Mouse (Mus musculus) monocyte, adult 5-6 weeks (primary cell): ENCODE measurements around the gene Polr3gl. TPM values are rescaled to one million over a fixed set of nuclear protein-coding genes. Genes with fewer than 3 reads are reported as not detected.
"Not testable (repeated sequence)": the region's sequence is repeated elsewhere in the genome, so short reads cannot be mapped to it uniquely, and the experiment has no call there.

ENCODE experiments used
- ATAC-seq: fragments of 153-309, 156-312 bp; replicated peaks from 2 replicates; pipeline ENCODE4 v1.8.0; 2017; ENCODE audit warnings: mild to moderate bottlenecking; ENCODE audit not compliant: low TSS enrichment, insufficient number of reproducible peaks, severe bottlenecking, poor library complexity, low FRiP score
- total RNA-seq: library from RNA; stranded (forward); fragments of 200-1000, 200-491, 200-594 nt; gene quantifications from 3 replicates; pipeline ENCODE4 v1.2.3, GENCODE M21; 2017

Polr3gl gene
- 75.3 to 86.8 TPM (median 84.0 TPM) in 3 replicates for total RNA-seq

DNA sequence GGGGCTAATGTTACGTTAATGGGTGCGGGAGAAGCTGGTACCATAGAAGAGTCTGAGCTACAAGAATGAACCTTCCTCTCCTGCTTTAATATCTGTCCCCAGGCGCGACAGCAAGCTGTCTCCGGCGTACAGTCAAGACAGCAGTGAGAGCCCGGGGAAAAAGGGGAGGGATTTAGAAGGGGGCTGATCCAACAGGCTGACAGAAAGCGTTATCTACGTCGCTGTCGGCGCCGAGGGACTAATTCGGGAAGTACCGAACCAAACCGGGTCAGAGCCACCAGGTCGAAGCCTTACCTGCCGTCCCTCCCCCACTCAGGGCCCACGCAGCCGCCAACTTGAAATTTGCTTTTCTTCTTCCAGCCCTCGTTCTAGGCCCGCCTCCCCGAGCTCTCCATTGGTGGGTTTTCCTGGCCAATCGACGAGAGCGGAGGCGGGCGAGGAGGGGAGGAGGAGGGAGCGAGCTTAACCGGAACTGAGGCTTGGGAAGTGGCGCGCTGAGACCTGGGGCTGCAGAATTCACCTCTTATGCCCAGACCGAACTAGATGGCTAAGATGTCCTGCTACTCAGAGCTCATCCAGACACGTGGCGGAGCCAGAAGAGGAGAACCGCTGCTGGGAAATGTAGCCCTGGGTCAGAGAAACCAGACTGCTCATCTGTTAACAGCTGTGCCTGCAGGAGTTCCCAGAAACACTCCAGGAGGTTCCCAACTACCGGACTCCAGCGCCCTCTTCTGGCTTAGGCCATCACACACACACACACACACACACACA is at the start of gene Polr3gl:
TSS of gene Polr3gl (minus strand) at position 392 of the 771 bp plus-strand sequence.
- peak; percentile 96 for ATAC-seq

DNA sequence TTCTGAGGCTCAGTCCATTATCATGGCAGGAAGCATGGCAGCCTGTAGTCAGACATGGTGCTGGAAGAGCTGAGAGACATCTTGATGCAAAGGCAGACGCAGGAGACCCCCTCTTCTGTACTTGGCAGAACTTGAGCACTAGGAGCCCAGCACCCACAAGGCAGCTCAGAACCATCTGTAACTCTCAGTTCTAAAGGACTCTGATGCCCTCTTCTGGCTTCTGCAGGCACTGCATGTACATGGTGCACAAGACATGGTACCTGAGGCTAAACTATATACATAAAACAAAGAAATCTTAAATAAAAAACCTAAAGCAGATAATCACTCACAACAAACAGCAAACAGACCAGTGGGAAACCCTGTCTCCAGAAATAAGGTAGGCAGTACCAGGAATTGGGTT is 45.2 kb upstream of the Polr3gl start:
- peak; percentile 65; the same call in 1 of the 2 replicates for ATAC-seq

DNA sequence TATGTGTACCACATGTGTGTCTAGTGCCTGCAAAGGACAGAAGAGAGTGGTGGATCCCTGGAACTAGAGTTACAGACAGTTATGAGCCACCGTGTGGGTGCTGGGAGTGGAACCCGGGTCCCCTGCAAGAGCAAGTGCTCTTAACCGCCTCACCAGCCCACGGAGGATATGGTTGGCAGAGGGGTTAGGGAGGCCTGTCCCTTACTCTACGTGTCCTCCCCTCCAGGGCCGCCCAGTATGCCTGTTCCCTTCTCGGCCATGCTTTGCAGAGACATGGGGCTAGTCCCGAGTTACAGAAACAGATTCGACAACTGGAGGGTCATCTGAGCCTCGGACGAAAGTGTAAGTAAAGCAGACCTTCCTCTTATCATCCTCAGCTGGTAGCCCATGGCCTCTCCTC is 42.5 kb upstream of the Polr3gl start:
- no peak for ATAC-seq

DNA sequence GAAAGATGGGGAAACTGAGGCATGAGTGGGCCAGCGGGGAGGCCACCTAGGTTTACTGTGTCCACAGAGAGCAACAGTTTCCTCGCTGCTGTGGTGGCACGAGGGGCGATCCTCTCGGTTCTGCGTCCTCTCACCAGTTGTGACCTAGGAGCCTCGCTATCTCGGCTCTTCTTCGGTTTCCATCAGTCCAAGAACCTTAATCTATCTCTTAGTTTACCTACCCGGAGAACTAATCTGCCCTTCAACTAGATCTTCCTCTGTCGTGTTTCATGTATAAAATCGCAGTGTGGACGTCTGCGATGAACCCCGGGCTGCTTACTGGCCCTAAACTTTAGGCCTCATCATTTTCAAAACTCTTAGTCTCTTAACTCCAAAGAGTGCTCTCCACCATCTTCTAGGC is 41.9 kb upstream of the Polr3gl start:
- peak; percentile 15; the same call in 1 of the 2 replicates for ATAC-seq

DNA sequence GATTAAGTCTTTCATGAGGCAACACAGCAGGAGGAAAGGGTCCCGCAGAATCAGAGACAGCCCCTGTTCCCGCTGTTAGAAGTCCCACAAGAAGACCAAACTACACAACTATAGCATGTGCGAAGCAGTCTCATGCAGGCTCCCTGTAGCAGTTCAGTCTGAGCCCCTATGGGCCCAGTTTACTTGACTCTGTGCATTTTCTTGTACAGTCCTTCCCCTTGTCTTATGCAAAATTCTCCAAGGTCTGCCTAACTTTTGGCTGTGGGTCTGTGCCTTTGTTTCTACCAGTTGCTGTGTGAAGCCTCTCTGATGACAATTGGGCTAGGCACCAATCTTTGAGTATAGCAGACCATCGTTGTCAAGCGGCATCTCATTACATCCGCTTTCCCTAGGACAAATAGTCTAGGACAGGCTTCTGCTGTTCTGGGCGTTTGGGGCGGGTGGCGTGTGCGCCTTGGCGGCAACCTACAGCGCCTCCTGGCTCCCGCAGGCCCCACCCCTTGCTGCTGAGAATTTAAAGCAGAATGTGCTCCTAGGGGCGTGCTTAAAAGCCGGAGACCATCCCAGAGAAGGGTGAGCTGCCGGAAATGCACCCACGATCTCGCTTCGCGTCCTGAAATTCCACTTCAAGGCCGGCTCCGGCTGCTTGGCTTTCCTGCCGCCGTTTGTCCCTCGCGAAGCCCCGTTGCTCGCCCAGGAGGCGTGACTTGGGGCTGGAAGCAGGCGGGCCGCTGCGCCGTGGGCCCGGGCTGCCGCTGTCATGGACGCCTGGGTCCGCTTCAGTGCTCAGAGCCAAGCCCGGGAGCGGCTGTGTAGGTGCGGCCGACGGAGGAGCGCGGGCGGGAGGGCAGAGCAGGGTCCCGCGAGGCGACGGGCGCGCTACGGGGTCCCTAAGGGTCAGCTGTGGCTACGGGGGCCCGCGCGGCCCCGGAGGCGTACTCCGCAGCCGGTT is 41.2 kb upstream of the Polr3gl start, which contains the start of the genes Pex11b and Gm42957:
TSS of gene Pex11b (plus strand) at position 449 of the 952 bp plus-strand sequence.
TSS of gene Gm42957 (plus strand) at position 547 of the 952 bp plus-strand sequence.
- ATAC-seq = peak; percentile 70

DNA sequence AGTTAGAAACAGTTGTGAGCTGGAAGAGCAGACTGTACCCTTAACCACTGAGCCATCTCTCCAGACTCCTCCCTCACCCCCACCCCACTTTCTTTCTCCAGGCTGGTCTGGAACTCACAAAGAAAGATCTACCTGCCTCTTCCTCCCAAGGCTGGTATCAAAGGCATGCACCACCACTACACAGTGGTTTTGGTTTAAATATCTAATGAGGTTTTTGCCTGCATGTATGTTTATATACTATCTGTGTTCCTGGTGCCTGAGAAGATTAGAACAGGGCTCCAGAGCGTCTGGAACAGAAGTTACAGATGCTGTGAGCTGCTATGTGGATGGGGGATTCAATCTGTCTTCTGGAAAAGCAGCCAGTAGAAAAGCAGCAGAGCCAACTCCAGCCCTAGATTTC is 40.0 kb upstream of the Polr3gl start:
- no peak for ATAC-seq

DNA sequence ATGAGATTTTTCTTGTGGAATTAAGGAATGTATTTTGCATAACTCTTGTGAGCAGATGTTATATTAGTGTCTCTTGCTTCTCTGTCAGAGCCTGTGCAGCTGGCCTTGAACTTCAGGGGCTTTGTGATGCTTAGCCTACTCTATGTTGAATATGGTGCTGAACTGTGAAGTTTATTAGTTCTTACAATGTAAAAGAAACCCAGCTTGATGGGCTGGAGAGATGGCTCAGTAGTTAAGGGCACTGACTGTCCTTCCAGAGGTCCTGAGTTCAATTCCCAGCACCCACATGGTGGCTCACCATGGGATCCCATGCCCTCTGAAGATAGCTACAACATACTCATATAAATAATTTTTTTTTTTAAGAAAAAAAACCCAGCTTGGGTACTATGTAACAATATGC is 38.1 kb upstream of the Polr3gl start:
- ATAC-seq = no peak

DNA sequence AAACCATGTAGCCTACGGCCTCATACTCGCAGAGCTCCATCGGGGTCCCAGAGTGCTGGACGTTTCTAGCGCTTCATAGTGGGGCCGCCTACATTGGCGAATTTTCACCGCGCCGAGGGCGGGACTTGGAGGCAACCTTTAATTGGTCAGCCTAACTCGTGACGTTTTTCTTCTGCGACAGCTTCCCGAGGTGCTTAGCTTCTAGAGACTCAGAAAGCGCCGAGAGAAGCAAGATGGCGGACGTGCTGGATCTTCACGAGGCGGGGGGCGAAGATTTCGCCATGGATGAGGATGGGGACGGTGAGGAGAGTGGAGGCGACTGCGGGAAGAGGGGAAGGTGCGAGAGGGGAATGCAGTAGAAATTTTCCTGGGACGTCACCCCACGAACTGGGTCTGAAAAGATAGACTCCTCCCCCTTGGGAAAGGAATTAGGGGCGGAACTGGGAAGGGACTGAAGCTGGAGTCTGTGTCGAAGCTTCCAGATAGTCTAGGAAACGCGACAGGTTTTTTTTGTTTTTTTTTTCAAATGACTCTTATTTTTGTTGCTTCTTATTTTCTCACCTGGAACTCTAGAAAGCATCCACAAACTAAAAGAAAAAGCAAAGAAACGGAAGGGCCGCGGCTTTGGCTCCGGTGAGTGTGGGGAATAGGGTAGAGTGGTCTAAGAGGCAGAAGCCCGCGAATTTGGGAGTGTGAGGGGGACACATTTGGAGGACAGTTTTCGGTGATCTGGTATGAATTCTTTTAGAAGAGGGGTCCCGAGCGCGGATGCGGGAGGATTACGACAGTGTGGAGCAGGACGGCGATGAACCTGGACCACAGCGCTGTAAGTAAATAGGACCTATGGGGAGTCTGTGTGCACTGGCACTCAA is 36.0 kb upstream of the Polr3gl start, which contains the start of gene Rbm8a:
TSS of gene Rbm8a (plus strand) at position 205 of the 872 bp plus-strand sequence.
- peak; percentile 98 for ATAC-seq

DNA sequence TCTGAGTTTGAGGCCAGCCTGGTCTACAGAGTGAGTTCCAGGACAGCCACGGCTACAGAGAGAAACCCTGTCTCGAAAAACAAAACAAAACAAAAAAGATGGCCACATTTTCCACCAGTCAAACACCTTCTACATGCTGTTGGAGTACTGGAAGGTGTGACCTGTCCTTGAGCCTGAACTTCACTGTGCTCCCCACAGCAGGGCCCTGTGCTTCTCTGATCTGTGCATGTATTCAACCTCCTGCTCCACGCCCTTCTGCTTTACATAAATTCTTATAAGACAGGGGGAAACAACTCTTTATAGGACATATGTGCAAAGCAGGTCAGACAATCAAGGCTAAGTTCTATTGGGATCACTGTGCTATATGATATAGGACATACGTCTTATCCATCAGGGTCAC is 29.2 kb upstream of the Polr3gl start:
- no peak for ATAC-seq

DNA sequence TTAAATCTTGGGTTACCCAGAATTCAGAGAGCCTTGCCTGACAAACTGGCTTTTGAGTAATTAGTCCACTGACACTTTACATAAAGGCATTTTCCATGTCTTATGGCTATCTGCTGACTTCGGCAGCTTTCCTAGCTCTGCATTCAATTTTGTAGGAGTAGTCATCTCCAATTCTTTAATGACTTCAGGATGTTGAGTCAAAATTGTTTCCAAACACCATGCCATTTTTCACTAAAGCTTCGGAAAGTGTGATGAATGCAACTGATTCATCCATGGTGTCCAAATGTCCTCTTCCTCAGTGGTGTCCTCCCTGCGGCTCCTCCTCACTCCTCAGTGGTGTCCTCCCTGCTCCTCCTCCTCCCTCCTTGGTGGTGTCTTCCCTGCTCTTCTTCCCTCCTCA is 24.0 kb upstream of the Polr3gl start:
- ATAC-seq = no peak

DNA sequence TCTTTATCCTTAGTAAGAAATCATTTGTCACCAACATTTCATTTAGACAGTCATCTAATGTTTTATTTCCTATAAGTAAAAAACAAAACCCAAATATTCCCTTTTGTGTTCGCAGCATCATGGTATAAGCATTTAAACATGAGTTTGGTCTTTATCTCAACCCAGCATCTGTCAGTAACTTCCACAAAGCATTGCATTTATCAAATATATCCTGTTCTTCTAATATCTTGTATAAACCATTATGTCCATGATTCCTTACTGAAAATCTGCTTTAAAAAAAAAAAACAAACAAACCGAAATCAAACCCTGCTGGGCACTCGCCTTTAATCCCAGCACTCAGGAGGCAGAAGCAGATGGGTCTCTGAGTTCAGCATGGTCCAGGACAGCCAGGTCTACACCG is 12.6 kb upstream of the Polr3gl start:
- no peak for ATAC-seq

DNA sequence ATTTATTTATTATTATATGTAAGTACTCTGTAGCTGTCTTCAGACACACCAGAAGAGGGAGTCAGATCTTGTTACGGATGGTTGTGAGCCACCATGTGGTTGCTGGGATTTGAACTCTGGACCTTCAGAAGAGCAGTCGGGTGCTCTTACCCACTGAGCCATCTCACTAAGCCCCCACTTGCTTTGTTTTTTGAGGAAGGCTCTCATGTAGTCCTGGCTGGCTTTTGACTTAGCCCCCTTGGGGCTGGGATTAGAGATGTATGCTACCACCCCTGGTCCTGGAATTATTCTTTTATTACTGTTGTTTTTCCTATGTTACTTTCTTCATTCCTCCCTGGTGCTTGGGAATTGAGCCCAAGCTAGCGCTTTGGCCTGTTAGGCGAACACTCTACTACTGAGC is 12.0 kb upstream of the Polr3gl start:
- ATAC-seq = not testable (repeated sequence)

DNA sequence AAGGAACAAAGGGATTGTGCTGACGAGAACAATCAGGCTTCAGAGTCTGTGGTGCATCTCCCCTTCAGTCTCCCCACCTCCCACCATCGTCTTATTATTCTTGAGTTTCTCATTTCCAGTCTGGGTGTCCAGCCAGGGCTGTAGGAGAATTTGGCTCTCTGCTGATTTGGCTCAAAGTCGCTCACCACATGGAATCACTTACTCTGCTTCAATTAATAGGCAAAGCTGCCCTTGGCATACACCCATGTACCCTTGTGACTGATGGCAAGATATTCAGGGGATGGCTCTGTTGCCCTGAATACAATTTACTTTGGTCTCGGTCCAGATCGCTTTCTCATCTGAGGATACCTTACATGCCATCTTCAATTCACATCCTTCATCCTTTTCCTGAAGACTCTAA is 9.3 kb upstream of the Polr3gl start:
- ATAC-seq = no peak

DNA sequence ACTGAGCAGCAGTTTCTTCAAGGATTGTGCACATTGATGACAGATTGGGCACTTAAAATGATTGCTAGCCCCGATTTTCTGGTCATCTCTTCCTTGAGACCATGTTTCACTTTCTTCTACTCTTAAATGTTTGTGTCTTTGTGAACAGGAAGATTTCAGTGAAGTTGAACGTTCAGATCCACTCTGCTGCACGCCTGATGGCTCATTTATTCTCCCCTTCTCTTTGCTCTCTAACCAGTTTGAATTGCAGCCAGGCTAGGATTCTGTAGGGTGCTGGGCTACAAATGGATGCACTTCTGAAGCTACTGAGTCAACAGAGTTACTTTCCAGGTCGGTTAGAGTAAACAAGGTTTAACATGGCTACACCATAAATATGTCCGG is 8.7 kb upstream of the Polr3gl start:
- ATAC-seq = no peak

DNA sequence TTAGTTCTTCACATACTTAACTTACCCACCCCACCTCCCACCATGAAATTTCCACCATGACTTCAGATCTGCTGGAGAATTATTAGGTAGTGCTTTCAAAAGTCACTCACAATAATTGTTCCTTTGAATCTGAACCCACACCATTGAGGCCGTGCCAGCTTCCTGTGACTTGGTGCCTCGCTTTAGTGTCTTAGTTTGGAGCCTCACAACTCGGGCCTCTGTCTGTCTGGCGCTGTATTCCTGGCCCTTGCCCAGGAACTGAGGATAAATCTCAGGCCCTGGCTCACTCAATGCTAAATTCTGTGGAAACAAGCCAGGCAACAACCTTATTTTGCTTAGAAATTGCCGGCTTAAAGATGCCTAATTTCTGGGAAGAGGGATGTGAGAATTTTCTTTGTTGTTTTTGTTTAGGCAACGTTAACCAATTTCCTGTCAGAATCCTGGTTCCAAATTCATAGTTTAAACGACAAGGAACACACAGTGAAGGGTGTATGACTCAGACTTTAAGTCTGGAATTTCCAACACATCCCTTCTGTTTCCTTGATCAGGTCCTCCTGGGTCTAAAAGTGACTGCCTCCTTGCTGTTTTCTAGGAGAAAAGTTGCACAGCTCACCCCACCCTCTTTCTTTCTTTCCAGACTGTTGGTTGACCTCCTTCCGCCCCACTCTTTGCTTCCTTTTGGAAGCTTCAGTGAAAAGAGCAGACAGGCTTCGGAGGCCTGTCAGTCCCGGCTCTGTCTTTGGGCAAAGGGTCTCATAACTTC is 8.1 kb upstream of the Polr3gl start:
- ATAC-seq = no peak

DNA sequence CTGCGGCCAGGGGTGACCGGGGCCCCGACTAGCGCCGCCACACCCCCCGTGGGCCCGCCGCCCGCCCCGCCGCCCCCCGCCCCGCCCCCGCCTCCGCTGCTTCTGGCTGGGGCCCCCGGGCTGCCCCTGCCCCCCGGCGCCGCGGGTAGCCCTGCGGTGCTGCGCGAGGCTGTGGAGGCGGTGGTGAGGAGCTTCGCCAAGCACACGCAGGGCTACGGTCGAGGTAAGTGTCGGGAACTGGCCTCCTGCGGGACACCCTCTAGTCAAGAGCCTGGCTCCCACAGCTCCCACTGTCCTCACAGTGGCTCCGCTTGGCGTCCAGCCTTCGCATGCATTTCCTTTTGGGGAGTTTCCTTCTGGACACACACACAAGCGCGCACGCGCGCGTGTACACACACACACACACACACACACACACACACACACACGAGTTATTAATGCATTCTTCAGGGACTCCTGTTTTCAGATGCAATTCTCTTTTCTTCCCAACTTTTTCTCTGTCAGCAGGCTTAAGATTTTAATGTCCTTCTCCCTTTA is 7.3 kb upstream of the Polr3gl start:
- ATAC-seq = no peak

DNA sequence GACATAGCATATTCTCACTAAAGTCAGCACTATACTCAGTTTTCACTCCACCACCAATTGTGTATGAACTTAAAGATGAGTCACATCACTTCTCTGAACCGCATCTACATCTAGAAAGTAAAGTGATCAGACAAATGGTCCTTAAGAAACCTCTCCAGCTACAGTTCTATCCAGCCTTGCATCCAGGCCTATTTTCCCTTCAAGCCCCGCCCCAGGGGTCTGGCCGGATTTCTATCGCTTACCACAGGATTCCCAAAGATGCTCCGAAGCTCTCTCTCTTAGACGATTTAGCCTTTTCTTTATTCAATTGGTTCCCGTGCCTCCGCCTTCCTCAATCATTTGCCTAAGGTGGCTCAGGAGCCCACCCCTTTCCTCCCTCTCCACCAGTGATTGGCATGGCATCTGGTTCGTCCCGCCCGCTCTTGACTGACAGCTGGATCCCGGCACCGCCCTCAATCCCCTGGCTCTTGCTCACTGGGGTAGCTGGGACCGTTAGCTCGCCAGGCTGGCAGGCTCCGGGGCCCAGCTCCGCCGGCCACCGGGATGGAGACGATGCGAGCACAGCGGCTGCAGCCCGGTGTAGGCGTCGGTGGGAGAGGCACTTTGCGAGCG is 6.8 kb upstream of the Polr3gl start, which contains the start of gene Lix1l:
TSS of gene Lix1l (plus strand) at position 511 of the 612 bp plus-strand sequence.
- peak; percentile 91 for ATAC-seq
